Mouse (Mus musculus) retina, postnatal 1 day (tissue): Measurements from ENCODE around the gene Nsmce3.

Experiments
- DNase-seq: peaks from one replicate; pipeline ENCODE4 v3.0.0-alpha.2; 2012

Gene Nsmce3

GRCm38 (mm10) chr7:64856526-64857082 is 16.2 kb downstream of the Nsmce3 start:
- DNase-seq: no peak

GRCm38 (mm10) chr7:64855976-64856375 is 16.8 kb downstream of the Nsmce3 start:
- peak; percentile 15 for DNase-seq

GRCm38 (mm10) chr7:64855389-64855927 is 17.3 kb downstream of the Nsmce3 start:
- DNase-seq: peak; percentile 14

- peak; percentile 30 for DNase-seq
Observed at GRCm38 (mm10) chr7:64850791-64851190, 22.0 kb downstream of the Nsmce3 start.

GRCm38 (mm10) chr7:64847366-64847899 is 25.4 kb downstream of the Nsmce3 start:
- DNase-seq: no peak

- DNase-seq: no peak
Observed at GRCm38 (mm10) chr7:64846061-64846460, 26.7 kb downstream of the Nsmce3 start.

DNA sequence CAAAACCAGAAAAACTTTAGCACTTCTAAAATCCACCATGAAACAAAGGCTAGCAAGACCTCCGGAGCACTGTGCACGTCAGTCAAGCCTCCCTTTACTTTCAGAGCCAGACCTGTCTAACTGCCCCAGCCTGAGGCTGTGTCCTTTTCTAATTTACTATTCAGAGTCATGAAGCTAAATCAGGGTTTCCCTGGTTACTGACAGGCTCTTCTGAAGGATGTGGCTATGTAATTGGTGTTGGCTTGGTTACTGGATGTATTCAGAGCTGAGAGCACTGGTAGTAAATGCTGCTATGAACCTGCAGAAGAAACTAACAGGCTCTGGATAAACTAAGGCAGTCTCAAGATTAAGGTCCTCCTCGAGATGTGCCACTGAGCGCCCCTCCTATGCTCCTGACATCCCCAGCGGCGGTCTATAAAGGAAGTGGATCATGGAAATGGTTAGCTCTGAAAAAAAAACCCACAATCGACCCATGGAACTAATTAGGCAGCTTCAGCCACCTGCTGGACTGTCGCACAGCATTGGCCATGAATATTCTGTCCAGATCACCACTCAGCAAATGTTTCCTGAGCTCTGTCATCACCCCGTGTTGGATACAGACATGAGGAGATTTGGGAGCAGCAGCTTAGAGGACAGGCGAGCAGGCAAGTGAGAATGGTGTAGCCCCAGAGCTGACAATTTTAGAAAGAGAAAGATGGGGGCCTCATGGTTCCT is 31.7 kb downstream of the Nsmce3 start:
- DNase-seq: no peak

GRCm38 (mm10) chr7:64840576-64840895 is 32.3 kb downstream of the Nsmce3 start:
- DNase-seq: no peak

DNA sequence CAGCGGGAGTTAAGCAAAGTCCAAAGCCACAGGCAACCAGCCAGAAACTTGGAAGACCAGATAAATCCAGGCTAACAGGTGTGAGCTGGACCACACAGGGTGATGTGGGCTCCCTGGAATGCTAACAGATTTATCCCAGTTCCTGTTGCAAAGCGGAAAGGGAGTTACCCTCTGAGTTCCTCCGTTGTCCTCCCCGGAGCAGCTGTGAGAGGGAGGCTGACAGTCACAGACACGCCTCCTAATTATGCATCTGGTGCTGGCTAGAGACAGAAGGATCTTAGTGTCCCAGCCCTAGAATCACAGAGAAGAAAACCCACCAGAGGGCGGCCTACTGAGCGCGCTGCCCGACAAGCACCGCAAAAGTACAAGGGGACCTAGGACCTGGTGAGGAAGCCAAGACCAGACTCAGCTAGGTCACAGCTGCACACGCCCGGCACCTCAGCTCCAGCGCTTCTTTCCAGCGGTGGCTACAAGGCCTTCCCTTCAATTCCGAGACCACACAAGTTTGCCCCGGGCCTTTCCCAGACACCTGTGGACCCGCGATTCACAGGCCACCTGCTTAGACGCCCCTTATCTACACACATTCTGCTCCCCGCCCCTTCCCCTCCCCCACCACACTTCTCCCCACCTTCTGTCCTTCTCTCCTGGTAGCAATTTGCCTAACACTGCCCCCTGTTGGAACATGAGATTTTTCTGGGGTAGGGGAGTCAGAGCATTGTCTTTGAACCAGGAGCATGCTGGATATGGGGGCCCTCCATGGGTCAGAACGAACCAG is 32.8 kb downstream of the Nsmce3 start:
- DNase-seq: peak; percentile 88

DNA sequence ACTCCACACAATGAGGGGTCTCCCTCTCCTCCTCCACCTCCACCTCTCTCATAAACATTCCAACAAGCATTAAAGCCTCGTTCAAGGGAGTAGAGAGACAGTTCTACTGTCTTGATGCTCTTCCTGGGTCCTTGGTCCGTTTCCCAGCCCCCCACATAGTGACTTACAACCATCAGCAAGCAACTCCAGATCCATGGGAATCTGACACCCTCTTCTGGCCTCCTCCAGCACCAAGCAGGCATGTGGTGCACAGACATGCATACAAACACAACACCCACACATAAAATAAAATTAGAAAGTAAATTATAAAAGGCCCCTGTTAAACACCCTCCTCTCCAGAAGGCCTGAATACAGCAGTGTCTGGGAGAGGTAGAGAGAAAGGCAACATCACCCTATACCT is 33.5 kb downstream of the Nsmce3 start:
- no peak for DNase-seq

DNA sequence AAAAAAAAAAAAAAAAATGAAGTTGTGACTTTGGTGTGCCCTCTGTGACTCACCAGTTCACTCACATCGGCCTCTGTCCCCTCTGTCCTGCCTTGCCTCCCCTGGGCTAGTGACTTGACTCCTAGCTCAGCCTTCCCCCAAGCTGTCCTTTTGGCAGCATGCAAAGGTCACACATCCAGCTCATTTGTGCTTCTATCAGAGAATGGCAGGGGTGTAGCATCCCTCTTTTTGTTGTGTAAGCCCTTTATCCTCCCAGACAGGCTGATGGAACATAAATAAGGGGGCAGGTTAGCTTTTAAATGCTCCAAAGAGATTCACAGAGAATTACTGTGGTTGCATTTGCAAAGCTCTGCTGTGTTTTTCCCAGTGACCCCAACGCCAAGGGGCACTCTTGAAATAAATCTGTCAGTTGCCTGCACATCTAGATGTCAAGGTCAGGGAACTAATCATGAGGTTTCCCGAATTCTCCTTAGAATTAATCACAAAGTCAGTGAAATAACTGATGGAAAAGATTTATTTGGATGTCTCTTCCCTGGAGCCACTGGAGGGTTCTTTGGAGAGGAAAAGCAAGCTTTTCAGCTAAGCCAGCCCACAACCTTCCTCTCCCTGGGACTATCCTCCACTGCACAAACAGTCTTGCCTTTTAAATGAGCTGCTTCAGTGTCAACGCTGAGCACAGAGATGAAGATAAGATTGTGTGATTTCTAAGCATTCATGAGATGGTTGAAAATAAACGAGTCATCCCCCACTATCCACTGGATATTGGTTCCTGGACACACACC is 42.4 kb downstream of the Nsmce3 start:
- DNase-seq: no peak

GRCm38 (mm10) chr7:64821081-64821480 is 51.7 kb downstream of the Nsmce3 start:
- no peak for DNase-seq

DNA sequence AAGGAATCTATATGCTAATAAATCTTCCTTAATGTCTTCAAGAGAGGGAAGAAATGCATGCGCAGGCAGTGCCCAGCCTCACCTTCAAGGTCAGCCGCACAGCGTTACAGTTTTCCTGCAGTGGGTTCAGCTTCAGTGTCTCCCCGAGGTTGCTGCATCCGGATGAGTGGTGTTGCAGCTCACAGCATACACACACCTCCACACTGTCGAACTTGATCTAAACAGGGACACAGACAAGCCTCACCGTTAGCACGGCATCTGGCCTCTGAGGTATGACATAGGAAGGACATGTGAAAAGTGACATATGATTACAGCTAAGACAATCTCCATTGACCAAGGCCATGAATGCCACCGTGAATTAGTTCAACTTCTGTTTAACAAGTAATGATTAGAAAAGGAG is 53.1 kb downstream of the Nsmce3 start:
- peak; percentile 21 for DNase-seq
